Mouse (Mus musculus) cerebellum, adult 9-11 months (tissue): ENCODE data around the gene P2ry6.

Experiments used
- DNase-seq: peaks from one replicate; pipeline ENCODE4 v3.0.0; 2022

P2ry6 gene

GRCm38 (mm10) chr7:100974135-100974903 is at the start of gene P2ry6:
Gene P2ry6, minus strand, starts transcription at chr7:100974649.
- no peak for DNase-seq

GRCm38 (mm10) chr7:101017492-101017891 is 43.0 kb upstream of the P2ry6 start:
- DNase-seq: no peak

GRCm38 (mm10) chr7:101017021-101017461 is 42.6 kb upstream of the P2ry6 start:
- DNase-seq: no peak

- DNase-seq: no peak
Measured at GRCm38 (mm10) chr7:101014985-101015384, 40.5 kb upstream of the P2ry6 start.

DNA sequence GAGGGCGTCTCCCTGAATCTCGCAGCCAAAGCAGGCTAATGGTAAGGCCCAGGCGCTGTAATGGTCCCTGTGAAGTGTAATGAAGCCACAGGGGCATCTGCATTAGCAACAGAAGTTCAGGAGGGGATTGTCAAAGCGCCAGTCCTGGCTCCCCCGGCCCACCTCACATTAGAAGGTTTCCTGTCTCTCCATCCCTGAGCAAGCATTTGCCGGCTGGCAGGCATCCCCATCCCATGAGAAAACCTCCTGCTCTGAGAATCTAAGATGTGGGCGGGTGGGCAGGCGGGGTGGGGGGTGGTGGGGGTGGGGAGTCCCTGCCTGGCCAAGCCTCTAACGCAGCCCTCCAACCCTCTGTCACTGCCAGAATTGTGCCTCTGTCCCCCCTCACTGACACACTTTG is 39.6 kb upstream of the P2ry6 start:
- DNase-seq: no peak

DNA sequence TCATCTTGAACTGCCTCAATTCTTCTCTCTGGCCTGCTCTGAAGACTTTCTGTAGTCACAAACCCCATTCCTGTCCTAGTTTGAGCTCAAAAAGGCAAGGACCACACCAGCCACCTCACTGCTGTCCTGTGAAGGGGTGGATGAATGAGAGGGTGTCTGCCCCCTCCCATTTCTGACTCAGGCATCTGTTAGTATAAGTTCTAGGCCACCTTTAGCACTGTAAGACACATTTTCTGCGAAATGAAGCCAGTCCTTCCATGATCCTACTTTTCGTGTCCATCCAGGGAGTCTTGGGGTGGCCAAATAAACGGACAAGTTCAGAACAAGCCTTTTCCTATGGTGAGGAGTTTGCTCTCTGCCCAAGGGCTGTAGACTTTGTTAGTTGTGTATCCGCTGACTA is 38.1 kb upstream of the P2ry6 start, which contains the start of gene P2ry2:
Gene P2ry2 (minus strand): TSS at position 326 of the 400 bp plus-strand sequence.
- DNase-seq: no peak

- DNase-seq: no peak
Measured at GRCm38 (mm10) chr7:101011681-101012367, 37.4 kb upstream of the P2ry6 start.

- no peak for DNase-seq
Measured at GRCm38 (mm10) chr7:101010741-101011140, 36.3 kb upstream of the P2ry6 start.

GRCm38 (mm10) chr7:101006201-101006600 is 31.8 kb upstream of the P2ry6 start:
- DNase-seq: no peak

DNA sequence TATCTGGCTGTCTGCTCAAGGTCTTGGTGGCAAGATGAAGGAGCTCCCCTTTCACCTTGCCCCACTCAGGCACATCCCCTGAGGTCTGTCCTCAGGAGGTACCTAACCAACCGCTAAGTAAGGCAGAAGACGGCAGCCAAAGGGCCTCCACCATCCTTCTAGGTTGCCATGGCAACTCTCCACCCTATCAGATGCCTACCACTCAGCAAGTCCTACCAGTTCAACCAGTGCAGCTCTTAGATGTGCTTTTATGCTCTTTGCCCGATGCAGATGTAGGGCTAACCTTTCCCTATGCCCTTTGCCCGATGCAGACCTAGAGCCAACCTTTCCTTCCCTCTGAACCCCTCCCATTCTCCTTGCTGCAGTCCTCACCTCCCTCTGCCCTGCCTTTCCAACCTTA is 30.7 kb upstream of the P2ry6 start:
- DNase-seq: no peak

DNA sequence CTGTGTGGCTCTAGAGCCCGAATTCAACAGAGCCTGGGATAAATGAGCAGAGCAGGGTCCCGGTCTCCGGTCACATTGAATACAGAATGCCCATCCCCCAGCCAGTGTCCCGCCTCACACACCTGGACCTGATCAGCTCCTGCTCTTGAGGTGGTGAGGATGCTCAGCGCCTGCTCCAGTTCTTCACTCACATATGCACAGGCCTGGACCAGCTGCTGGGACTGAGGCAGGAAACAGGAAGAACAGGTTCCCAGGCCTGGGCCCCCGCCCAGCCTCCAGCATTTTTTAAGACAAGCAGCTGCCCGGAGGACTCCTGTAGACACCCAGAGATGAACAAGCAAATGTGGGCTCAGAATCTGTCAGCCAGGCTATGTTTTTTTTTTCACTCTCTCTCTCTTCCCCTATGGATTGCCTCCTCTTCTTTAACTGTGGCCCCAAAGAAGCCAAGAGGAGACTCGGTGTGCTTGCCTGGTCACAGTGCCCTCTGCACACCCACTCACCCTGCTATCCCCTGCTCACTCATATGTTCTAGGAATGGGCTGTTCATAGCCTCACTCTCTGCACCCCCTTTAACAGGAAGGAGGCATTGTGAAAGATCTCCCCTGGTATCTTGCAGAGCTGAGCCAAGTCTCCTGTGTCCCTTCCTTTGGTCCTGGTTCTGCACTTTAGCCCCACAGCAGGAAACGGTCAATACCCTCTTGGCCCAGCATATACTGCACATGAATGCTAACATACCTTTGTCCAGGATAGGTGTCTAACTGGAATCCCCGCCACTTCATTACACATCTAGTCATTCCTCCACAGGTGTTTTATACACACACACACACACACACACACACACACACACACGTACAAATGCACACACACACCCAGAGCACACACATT is 29.2 kb upstream of the P2ry6 start:
- no peak for DNase-seq

DNA sequence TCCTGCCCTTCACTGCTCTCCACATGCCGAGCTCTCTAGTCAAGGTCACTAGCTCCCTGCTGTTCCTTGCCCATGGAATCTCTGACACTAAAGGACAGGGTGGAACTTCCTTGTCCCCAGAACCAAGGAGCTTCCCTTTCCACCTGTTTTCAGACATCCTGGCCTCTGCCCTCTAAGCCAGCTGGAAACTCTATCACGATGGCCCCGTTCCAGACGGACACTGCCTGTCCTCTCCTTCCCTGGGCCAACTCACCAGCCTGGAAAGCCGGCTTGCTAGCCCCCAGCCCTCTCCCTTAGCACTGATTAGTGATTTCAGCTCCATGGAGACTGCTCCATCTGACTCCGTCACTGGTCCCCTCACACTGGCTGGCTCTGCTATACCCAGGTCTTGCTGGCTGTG is 27.8 kb upstream of the P2ry6 start:
- no peak for DNase-seq

DNA sequence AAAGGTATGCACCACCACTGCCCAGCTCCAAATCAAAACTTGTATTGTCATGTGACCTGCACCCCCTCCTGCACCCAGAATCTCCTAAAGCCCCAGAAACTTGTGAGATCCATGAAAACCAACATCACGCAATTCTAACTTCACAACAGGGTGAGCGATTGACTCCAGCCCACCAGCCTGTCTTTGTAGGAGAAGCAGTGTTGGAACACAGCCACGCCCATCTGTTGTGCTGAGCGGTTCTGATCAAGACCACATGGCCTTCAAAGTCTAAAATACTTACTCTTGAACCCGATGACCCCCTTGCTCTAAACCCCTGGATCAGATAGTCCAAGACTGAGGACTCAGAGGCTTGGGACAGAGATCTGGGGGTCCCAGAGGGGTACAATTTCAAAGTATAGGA is 25.2 kb upstream of the P2ry6 start:
- DNase-seq: no peak

GRCm38 (mm10) chr7:100998578-100998960 is 24.1 kb upstream of the P2ry6 start:
- DNase-seq: no peak

GRCm38 (mm10) chr7:100997951-100998577 is 23.6 kb upstream of the P2ry6 start:
- no peak for DNase-seq

DNA sequence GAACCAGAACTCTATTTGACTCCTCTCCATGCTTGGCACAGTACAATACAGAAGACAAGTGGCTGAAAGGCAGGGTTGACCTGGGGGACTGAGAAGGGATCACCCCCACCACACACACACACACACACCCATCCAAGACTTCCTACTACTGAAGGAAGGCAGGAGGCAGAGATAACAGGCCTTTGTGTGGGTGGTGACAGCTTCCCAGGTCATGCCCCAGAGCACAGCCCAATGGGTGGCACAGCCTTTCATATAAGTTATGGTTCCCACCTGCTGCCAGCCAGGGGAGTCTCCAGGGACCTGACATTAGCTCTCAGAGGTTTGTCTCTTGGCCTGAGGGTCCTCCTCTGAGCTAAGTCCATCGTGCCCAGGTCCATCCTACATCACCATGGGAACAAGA is 22.8 kb upstream of the P2ry6 start:
- DNase-seq: no peak

DNA sequence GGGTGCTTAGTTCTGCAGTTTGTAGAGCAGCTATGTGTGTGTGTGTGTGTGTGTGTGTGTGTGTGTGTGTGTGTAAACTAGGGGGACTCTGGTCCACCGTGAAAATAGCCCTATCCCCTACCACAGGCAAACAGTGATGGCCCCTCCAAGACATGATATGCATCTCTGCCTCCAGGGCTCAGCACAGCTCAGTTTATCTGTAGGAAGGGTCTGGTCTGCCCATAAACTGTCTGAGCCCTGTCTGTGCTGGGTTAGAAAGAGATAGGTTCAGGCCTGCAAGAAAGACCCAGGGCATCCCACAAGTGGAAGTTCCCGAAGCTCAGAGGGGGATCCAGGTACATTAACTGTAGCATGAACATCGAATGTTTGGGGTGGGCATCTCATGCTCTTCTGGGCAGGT is 21.5 kb upstream of the P2ry6 start:
- DNase-seq: no peak

- DNase-seq: no peak
Measured at GRCm38 (mm10) chr7:100995260-100995864, 20.9 kb upstream of the P2ry6 start.

DNA sequence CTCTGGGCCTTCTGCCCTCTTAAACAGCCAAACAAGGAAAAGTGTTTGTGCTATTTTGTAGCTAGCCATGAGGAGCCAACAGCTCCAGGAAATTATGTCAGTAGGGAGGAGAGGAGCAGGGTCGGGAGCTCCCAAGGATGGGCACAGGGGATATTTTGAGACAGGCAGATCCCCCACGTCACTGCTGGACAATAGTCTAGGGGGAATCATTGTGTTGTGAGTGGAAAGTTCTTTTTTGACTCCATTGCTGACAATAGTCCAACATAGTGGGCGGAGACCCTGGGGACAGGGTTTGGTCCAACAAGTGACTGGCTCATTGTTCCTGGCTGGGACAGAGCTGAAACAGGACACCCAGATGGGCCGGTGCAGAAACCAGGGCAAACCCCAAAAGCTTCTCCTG is 18.7 kb upstream of the P2ry6 start:
- DNase-seq: no peak

DNA sequence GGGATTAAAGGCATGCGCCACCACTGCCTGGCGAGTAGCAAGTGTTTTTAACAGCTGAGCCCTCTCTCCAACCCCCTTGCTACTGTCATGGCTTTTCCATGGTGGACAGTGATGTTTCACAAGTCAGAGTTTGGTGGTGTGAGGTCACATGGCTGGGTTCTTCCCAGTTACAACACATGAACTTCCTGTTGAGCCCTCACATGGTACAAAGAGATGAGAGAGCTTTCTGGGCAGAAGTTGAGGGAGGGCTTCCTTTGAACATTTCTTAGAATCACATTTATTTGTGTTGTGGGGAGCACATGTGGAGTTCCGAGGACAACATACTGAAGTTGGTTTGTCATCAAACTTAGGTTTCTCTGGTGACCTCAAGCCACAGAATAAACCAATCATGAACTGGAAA is 17.5 kb upstream of the P2ry6 start:
- DNase-seq: no peak

- DNase-seq: no peak
Measured at GRCm38 (mm10) chr7:100990636-100991311, 16.3 kb upstream of the P2ry6 start.

DNA sequence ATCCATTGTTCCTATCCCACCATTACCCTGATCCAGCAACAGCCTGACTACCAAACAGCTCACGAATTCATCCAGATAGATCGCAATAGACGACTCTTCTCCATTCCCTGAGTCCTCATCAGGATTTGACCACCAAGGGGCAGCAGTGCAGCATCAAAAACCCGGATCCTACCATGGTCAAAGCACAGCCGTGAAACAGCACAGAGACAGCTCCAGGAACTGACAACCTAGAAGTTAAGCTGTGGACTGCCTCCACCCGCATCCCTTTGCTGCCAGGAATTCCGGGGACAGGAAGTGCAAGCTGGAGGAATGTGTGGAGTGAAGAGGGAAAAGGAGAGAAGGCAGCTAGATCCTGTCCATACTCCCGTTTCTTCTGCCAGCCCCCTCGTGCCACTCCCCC is 13.6 kb upstream of the P2ry6 start:
- DNase-seq: peak; percentile 25
